Mouse (Mus musculus) stomach, postnatal 0 days (tissue): ENCODE results near the gene Mtrf1.
"Not testable (repeated sequence)": the region's sequence is repeated elsewhere in the genome, so short reads cannot be mapped to it uniquely, and the experiment has no call there.

Experiments used
- CTCF ChIP-seq: IDR thresholded peaks from 2 replicates; pipeline ENCODE4 v1.5.1; 2016; ENCODE audit warnings: antibody characterized with exemption, low read depth, mild to moderate bottlenecking, moderate library complexity
- EP300 ChIP-seq: optimal IDR thresholded peaks from 2 replicates; pipeline ENCODE3; 2016; ENCODE audit warnings: antibody characterized with exemption

DNA sequence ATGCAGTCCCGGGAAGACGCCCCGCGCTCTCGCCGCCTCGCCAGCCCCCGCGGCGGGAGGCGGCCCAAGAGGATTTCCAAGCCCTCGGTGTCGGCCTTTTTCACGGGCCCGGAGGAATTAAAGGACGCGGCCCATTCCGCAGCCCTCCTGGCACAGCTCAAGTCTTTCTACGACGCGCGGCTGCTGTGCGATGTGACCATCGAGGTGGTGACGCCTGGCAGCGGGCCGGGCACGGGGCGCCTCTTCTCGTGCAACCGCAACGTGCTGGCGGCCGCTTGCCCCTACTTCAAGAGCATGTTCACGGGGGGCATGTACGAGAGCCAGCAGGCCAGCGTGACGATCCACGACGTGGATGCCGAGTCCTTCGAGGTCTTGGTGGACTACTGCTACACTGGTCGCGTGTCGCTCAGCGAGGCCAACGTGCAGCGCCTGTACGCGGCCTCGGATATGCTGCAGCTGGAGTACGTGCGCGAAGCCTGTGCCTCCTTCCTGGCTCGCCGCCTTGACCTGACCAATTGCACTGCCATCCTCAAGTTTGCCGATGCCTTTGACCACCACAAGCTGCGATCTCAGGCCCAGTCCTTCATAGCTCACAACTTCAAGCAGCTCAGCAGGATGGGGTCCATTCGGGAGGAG lies 29.3 kb downstream of the Mtrf1 start:
- not testable (repeated sequence) for TF ChIP-seq CTCF, EP300
